In the genomic region with DNA sequence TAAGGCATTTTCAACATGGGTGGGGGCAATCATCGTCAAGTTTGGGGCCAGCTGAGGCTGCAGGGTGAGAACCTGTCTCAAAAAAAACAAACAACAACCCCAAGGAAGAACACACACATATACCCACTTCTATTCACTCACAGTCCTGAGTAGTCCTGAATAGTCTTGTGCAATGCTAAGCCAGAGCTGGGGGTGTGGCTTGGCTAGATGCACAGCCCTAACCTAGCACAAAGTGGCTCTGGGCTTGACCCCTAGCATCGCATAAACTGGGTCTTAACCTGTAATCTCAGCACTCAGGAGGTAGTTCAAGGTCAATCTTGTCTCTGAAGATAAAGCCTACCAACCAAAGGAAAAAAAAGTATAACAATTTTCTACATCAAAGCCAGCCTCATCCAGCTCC, we compare ENCODE assay signal across 16 mouse cellular contexts.
A peak's percentile ranks its signal among the peaks of the same experiment; 100 is the strongest.
DNase-seq lines count a peak whose midpoint lies in the region; ATAC-seq lines count a peak whose summit lies in the region.
"Had no signal": no experiment of that assay in that cellular context is flagged by ENCODE, and none has a peak within 500 bp of the region (broad histone marks: within the 10 kb centered on the region; RNA-seq: fewer than 3 reads in every experiment).

No protein-coding gene starts in this region.

- H3K4me1 ChIP-seq in forebrain, embryonic 11.5 days (replicated peaks; ENCODE audit: control insufficient read depth, insufficient read depth, low read length) = peaks cover 13% of the 10 kb centered on the region
- peaks cover 7% of the 10 kb centered on the region; the same call in 1 of the 2 replicates for H3K4me1 ChIP-seq in forebrain, embryonic 14.5 days (ENCODE audit: control insufficient read depth, insufficient read depth, low read length)
- H3K4me1 ChIP-seq: heart, embryonic 15.5 days had no signal

- 40% methylated on average over 2 of the region's 2 CpGs for whole genome bisulfite sequencing in forebrain, embryonic 11.5 days
- 27% methylated on average over 2 of the region's 2 CpGs for WGBS in forebrain, embryonic 14.5 days

- 0 out of 2 replicates have a peak, but pooled peaks have one; percentile 47 for ATAC-seq in forebrain, embryonic 11.5 days (replicated peaks; ENCODE audit: low FRiP score)
- ATAC-seq in forebrain, embryonic 14.5 days = no peak

- peak overlapping the region; percentile 12; the same call in 1 of the 2 replicates for H3K9ac ChIP-seq in forebrain, embryonic 11.5 days (ENCODE audit: low read length)
- H3K9ac ChIP-seq in forebrain, embryonic 14.5 days (ENCODE audit: low read length) = no peak overlapping the region
- H3K9ac ChIP-seq: heart, embryonic 15.5 days; hindbrain, embryonic 15.5 days; kidney, embryonic 15.5 days; neural tube, embryonic 12.5 days had no signal

- H3K4me3 ChIP-seq in forebrain, embryonic 11.5 days (ENCODE audit: low read depth, low read length) = no peak overlapping the region
- no peak overlapping the region for H3K4me3 ChIP-seq in forebrain, embryonic 14.5 days (ENCODE audit: low read depth, low read length)
- H3K4me3 ChIP-seq: heart, embryonic 15.5 days; hindbrain, embryonic 15.5 days; kidney, embryonic 15.5 days; neural tube, embryonic 12.5 days had no signal

- no peaks in the 10 kb centered on the region for H3K9me3 ChIP-seq in forebrain, embryonic 11.5 days (ENCODE audit: control insufficient read depth, low read length)
- no peaks in the 10 kb centered on the region for H3K9me3 ChIP-seq in forebrain, embryonic 14.5 days (replicated peaks; ENCODE audit: control insufficient read depth, low read length)
- H3K9me3 ChIP-seq: heart, embryonic 15.5 days; hindbrain, embryonic 15.5 days; kidney, embryonic 15.5 days; neural tube, embryonic 12.5 days had no signal

- H3K27ac ChIP-seq in forebrain, embryonic 11.5 days (ENCODE audit: low read depth, low read length) = 0 out of 2 replicates have a peak overlapping the region, but pooled peaks have one; percentile 12
- H3K27ac ChIP-seq in forebrain, embryonic 14.5 days (ENCODE audit: low read depth, low read length) = no peak overlapping the region
- H3K27ac ChIP-seq: heart, embryonic 15.5 days; hindbrain, embryonic 15.5 days; kidney, embryonic 15.5 days; neural tube, embryonic 12.5 days had no signal

- no peaks in the 10 kb centered on the region for H3K36me3 ChIP-seq in forebrain, embryonic 11.5 days (ENCODE audit: control insufficient read depth, insufficient read depth, low read length)
- H3K36me3 ChIP-seq in forebrain, embryonic 14.5 days (ENCODE audit: control insufficient read depth, insufficient read depth, low read length) = no peaks in the 10 kb centered on the region
- H3K36me3 ChIP-seq: heart, embryonic 15.5 days; hindbrain, embryonic 15.5 days; kidney, embryonic 15.5 days; neural tube, embryonic 12.5 days had no signal

- no peak overlapping the region; the same call in 1 of the 2 replicates for H3K4me2 ChIP-seq in forebrain, embryonic 11.5 days (ENCODE audit: low read depth, low read length, severe bottlenecking)
- no peak overlapping the region for H3K4me2 ChIP-seq in forebrain, embryonic 14.5 days (ENCODE audit: low read length)
- H3K4me2 ChIP-seq: heart, embryonic 15.5 days; hindbrain, embryonic 15.5 days; kidney, embryonic 15.5 days; neural tube, embryonic 12.5 days had no signal

- DNase-seq in forebrain, embryonic 11.5 days (ENCODE audit: low spot score) = no peak
- DNase-seq in forebrain, embryonic 14.5 days (ENCODE audit: low spot score) = no peak
- peak; percentile 27 for DNase-seq in 416B (ENCODE audit: low read depth)
- peak; percentile 27 for DNase-seq in adipocyte (ENCODE audit: low spot score)
- DNase-seq in lung, postnatal 14 days = peak; percentile 57
- no peak for DNase-seq in layer of hippocampus, postnatal 36 days
- no peak for DNase-seq in thymus, postnatal 36 days
- DNase-seq in spleen, postnatal 14 days (ENCODE audit: low spot score in 2 of 2) = no peak
- DNase-seq: gastrocnemius, postnatal 10 days; layer of hippocampus, adult 9-11 months; left cerebral cortex, postnatal 4 days; right cerebral cortex, adult 18-20 months had no signal

- H3K27me3 ChIP-seq in forebrain, embryonic 11.5 days (ENCODE audit: control insufficient read depth, insufficient read depth, low read length) = no peaks in the 10 kb centered on the region
- H3K27me3 ChIP-seq in forebrain, embryonic 14.5 days (replicated peaks; ENCODE audit: control insufficient read depth, insufficient read depth, low read length) = no peaks in the 10 kb centered on the region
- H3K27me3 ChIP-seq: hindbrain, embryonic 15.5 days; kidney, embryonic 15.5 days; neural tube, embryonic 12.5 days had no signal

Comparison
In these comparisons a context has a peak if more than half of its experiments do, and no peak if none do; other contexts are left out.
1. DNase-seq: peak in 416B (single experiment), adipocyte (single experiment) and lung, postnatal 14 days (single experiment); none in forebrain, embryonic 11.5 days (single experiment), forebrain, embryonic 14.5 days (single experiment), layer of hippocampus, postnatal 36 days (0 of 2), thymus, postnatal 36 days (0 of 2) and spleen, postnatal 14 days (0 of 2).